Mouse (Mus musculus) midbrain, postnatal 0 days (tissue): ENCODE measurements around the gene Srp9. TPM values are rescaled to one million over a fixed set of nuclear protein-coding genes. Genes with fewer than 3 reads are reported as not detected.

Experiments
- ATAC-seq: fragments of 200-750 bp; cut with Nextera tagmentation; 2 replicates; pipeline ENCODE4 v1.8.0; 2017; ENCODE audit warnings: moderate number of reproducible peaks, mild to moderate bottlenecking, moderate TSS enrichment, moderate library complexity; ENCODE audit not compliant: low FRiP score
- DNase-seq: peaks from one replicate; pipeline ENCODE4 v3.0.0-alpha.2; 2015; ENCODE audit warnings: low spot score
- H3K27ac ChIP-seq: fragments of 300-500 bp; sonication (generic); 2 replicates; pipeline ENCODE4 v1.5.1; 2014; ENCODE audit warnings: low read depth, mild to moderate bottlenecking, low read length, mixed read lengths
- H3K27me3 ChIP-seq: fragments of 300-500 bp; sonication (generic); 2 replicates; pipeline ENCODE4 v1.6.1; 2014; ENCODE audit warnings: low read length, control low read depth, mixed read lengths; ENCODE audit not compliant: insufficient read depth
- H3K36me3 ChIP-seq: fragments of 300-500 bp; sonication (generic); 2 replicates; pipeline ENCODE4 v1.6.1; 2014; ENCODE audit warnings: low read length, control low read depth, mixed read lengths; ENCODE audit not compliant: insufficient read depth
- H3K4me1 ChIP-seq: fragments of 300-500 bp; sonication (generic); 2 replicates; pipeline ENCODE4 v1.6.1; 2014; ENCODE audit warnings: mild to moderate bottlenecking, control low read depth, antibody characterized with exemption, low read length, mixed read lengths; ENCODE audit not compliant: insufficient read depth
- H3K4me2 ChIP-seq: fragments of 300-500 bp; sonication (generic); 2 replicates; pipeline ENCODE4 v1.6.1; 2014; ENCODE audit warnings: low read depth, mild to moderate bottlenecking, low read length, mixed read lengths; ENCODE audit not compliant: poor library complexity, severe bottlenecking
- H3K4me3 ChIP-seq: fragments of 300-500 bp; sonication (generic); 2 replicates; pipeline ENCODE4 v1.5.1; 2014; ENCODE audit warnings: low read depth, mild to moderate bottlenecking, low read length, moderate library complexity
- H3K9ac ChIP-seq: fragments of 300-500 bp; sonication (generic); replicated peaks from 2 replicates; pipeline ENCODE4 v1.6.1; 2014; ENCODE audit warnings: mild to moderate bottlenecking, low read length, moderate library complexity, mixed read lengths; ENCODE audit not compliant: poor library complexity, severe bottlenecking
- H3K9me3 ChIP-seq: fragments of 300-500 bp; sonication (generic); 2 replicates; pipeline ENCODE4 v1.6.1; 2016; ENCODE audit warnings: low read length, control low read depth
- CTCF ChIP-seq: IDR thresholded peaks from 2 replicates; pipeline ENCODE4 v1.5.1; 2016; ENCODE audit warnings: antibody characterized with exemption, mild to moderate bottlenecking
- WGBS: fragments of 180-500 bp; shearing (Covaris S2); extraction: QIAGEN DNeasy Blood & Tissue Kit; methylation state at CpG from one replicate; pipeline ENCODE4 v1.1.7; 2014; 5-methylcytosine and 5-hydroxymethylcytosine counted together
- polyA plus RNA-seq: library from polyadenylated mRNA; unstranded; fragments of >200 nt; fragmentation: Nextera tagmentation; extraction: Ambion mirVana; gene quantifications from 2 replicates; pipeline ENCODE4 v1.2.1, GENCODE M21; 2015
- total RNA-seq: library from RNA; depleted of rRNA; stranded (reverse); fragments of >200 nt; gene quantifications from 2 replicates; pipeline ENCODE4 v1.2.3, GENCODE M21; 2014

Srp9 gene
- total and polyA plus RNA-seq, 2 experiments from 2014 or later: 76.1 to 173 TPM

DNA sequence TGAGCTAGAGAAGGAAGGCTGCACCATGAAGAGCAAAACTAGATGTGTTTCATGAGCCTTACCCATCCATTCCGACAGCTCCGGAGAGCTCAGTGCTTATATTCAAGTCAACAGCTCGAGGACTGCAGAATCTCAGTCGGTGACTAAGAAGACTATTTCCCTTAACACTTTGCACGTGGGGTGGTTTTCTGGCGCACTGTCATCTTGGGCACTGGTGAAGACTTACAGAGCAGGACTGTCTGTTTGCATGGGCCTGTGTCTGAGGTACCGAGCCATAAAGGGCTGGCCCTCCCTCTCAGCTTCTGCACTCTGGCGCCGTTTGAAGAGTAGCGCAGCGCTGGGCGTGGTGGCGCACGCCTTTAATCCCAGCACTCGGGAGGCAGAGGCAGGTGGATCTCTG, 12.2 kb upstream of the Srp9 start:
- H3K4me2 ChIP-seq: no peak overlapping the region
- no peak for ATAC-seq
- 91% methylated on average over 15 of the region's 15 CpGs for WGBS
- no peaks in the 10 kb centered on the region for H3K36me3 ChIP-seq
- H3K9ac ChIP-seq: no peak overlapping the region
- no peak for DNase-seq
- H3K4me1 ChIP-seq: no peaks in the 10 kb centered on the region; the same call in 1 of the 2 replicates
- no peak for TF ChIP-seq CTCF
- H3K4me3 ChIP-seq: no peak overlapping the region
- no peaks in the 10 kb centered on the region for H3K9me3 ChIP-seq
- H3K27ac ChIP-seq: no peak overlapping the region
- no peaks in the 10 kb centered on the region for H3K27me3 ChIP-seq

DNA sequence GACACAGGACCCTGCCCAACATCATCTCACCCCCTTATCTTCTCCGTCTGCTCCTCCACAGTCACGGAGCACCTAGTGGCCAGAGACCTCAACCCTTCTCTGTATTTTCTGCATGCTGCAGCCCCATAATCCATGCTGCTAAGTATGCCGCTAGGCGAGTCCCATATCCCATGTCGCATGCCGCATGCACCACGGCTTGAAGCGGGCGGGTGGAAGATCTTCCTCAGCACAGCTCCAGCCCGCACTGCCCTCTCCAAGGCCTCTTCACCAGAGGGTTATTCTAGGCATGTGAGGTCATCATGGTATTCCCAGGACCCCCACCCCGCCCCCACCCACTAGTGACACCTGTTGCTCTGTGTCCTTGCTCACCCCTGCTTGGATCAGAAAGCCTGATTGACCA, 11.4 kb upstream of the Srp9 start:
- no peaks in the 10 kb centered on the region for H3K27me3 ChIP-seq
- H3K9me3 ChIP-seq: no peaks in the 10 kb centered on the region
- WGBS: 88% methylated on average over 11 of the region's 11 CpGs
- no peak overlapping the region for H3K4me3 ChIP-seq
- H3K27ac ChIP-seq: no peak overlapping the region
- H3K4me2 ChIP-seq: no peak overlapping the region
- DNase-seq (no peak), ATAC-seq (no peak)
- TF ChIP-seq CTCF: no peak
- no peaks in the 10 kb centered on the region; the same call in 1 of the 2 replicates for H3K4me1 ChIP-seq
- no peaks in the 10 kb centered on the region for H3K36me3 ChIP-seq
- no peak overlapping the region for H3K9ac ChIP-seq

DNA sequence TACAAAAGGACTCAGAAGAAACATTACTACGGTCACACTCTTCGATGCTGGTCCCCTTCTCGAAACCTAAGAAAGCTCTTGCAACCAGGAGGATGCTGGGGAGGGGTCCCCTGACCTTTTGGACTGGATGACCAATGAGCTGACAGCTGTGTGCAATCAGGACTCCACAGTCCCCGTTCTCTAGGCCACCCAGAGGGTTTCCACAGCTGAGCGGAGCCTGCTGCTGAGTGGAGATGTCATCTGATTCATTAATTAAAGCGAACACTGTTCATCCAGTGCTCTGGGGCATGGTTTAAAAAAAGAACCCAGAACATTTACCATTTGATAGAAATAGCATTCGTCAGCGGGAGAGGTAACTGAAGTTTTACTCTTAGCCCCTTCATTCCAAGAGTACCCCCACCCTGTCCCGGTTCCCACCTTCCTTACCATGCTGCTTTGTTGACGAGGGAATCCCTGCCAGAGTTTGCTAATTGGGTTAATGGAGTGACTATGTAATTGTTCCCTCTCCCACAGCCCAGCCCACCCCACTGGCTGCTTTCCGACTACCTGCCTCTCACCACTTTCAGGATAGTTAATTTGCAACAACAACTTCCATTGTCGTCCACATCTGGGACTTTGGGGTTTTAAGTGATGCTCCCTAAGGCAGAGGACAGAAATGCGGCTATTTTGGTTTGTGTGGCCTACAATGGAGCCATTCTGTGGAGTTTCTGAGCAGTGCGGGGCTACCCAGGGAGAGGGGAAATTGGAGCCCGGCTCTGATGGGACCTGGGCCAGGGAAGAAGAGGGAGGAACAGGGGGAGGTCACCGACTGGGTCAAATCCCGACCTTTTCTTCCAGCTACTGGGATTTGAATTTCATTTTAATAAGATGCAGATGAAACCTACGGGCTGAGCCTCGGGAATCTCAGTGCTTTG, 10.7 kb upstream of the Srp9 start:
- no peaks in the 10 kb centered on the region; the same call in 1 of the 2 replicates for H3K4me1 ChIP-seq
- H3K9ac ChIP-seq: no peak overlapping the region
- H3K9me3 ChIP-seq: no peaks in the 10 kb centered on the region
- no peak for ATAC-seq
- 32% methylated on average over 19 of the region's 19 CpGs for WGBS
- no peak for TF ChIP-seq CTCF
- no peak overlapping the region for H3K4me3 ChIP-seq
- no peaks in the 10 kb centered on the region for H3K36me3 ChIP-seq
- H3K4me2 ChIP-seq: no peak overlapping the region
- no peak for DNase-seq
- no peaks in the 10 kb centered on the region for H3K27me3 ChIP-seq
- no peak overlapping the region for H3K27ac ChIP-seq

DNA sequence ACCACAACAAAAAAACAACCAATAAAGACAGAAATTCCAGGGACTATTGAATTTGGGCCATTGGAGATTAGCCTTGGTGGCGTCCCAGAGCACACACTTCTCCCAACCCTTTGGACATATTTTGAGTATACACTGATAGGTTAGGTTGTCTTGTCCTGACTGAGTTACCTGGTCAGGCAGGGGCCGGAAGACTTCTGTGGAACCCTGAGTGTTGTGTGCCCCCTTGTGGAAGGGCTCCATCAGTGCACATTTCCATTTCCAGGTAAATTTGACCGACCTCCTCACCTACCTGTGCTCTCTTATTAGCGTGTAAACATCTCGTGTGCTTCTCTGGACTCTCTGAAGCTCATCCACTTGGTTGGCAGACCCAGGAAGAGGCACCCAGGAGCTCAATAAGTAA, 9.3 kb upstream of the Srp9 start:
- Histone ChIP-seq H3K4me2 (no peak overlapping the region), H3K36me3 (no peaks in the 10 kb centered on the region), H3K9ac (peak overlapping the region; percentile 24; the same call in 1 of the 2 replicates), H3K4me3 (no peak overlapping the region), H3K4me1 (no peaks in the 10 kb centered on the region; the same call in 1 of the 2 replicates), H3K9me3 (no peaks in the 10 kb centered on the region), H3K27me3 (no peaks in the 10 kb centered on the region), H3K27ac (no peak overlapping the region)
- DNase-seq: no peak
- TF ChIP-seq CTCF: peak; percentile 76
- no peak for ATAC-seq
- WGBS: 29% methylated on average over 5 of the region's 5 CpGs

DNA sequence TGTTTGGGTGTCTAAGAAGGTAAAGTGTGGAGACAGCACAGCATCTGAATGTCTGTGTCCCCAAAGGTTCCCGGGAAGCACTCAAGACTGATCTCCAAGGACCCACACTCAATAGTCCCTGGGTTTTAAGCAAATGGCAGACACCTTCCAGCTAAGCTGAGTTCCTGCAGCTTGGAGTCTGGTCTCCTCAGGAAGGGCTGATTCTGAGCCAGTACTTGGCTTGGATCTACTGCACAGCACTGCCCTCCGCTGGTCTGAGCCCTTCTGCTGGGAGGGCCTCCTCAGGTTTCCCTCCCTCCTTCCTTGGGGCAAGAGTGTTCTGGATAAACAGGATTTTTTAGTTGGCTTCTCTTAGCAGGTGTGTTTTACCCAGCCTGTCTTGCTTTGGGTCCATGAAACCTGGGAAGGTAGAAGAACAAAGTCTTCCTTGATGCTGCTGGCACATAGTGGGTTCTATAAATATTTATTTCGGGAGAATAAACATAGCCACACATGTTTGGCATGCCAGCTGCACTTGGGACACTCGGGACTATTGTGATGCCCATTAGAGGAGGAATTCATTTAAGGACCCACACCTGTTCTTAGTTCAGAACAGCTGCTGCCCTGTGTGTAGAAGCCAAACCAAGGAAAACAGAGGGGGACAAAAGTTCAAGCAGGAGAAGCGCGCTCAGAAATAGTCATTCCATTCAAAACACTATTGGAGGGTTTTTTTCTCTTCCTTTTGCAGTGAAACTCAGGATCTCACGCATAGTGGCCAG, 8.7 kb upstream of the Srp9 start:
- WGBS: 53% methylated on average over 7 of the region's 7 CpGs
- no peaks in the 10 kb centered on the region for H3K36me3 ChIP-seq
- peak; percentile 80 for DNase-seq
- no peaks in the 10 kb centered on the region; the same call in 1 of the 2 replicates for H3K4me1 ChIP-seq
- ATAC-seq: no peak
- H3K27me3 ChIP-seq: no peaks in the 10 kb centered on the region
- H3K9me3 ChIP-seq: no peaks in the 10 kb centered on the region
- no peak overlapping the region for H3K27ac ChIP-seq
- H3K4me3 ChIP-seq: no peak overlapping the region
- peak overlapping the region; percentile 24; the same call in 1 of the 2 replicates for H3K9ac ChIP-seq
- TF ChIP-seq CTCF: peak; percentile 69
- no peak overlapping the region for H3K4me2 ChIP-seq

DNA sequence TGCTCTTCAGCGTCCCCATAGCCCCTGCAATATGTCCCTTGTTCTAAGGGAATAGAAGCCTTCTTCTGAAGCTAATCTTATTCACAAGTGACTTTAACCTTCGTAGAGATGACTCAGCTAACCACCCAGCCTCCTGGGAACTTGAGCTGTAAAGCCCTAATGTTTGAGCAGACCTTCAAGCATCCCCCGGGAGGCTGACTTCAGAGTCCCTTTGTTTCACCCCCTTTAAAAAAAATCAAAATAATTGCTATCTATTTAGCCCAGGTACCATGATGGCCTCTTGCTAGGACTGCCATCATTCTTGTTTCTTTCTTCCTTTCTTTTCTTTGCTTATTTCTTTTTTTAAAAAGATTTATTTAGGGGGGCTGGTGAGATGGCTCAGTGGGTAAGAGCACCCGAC, 2.1 kb upstream of the Srp9 start:
- DNase-seq: no peak
- Histone ChIP-seq H3K9ac (no peak overlapping the region), H3K36me3 (no peaks in the 10 kb centered on the region), H3K27me3 (no peaks in the 10 kb centered on the region), H3K4me3 (no peak overlapping the region), H3K9me3 (no peaks in the 10 kb centered on the region), H3K4me2 (no peak overlapping the region), H3K27ac (no peak overlapping the region), H3K4me1 (peaks cover 6% of the 10 kb centered on the region)
- no peak for TF ChIP-seq CTCF
- 80% methylated on average over 4 of the region's 4 CpGs for WGBS
- ATAC-seq: no peak
